In the genomic region with DNA sequence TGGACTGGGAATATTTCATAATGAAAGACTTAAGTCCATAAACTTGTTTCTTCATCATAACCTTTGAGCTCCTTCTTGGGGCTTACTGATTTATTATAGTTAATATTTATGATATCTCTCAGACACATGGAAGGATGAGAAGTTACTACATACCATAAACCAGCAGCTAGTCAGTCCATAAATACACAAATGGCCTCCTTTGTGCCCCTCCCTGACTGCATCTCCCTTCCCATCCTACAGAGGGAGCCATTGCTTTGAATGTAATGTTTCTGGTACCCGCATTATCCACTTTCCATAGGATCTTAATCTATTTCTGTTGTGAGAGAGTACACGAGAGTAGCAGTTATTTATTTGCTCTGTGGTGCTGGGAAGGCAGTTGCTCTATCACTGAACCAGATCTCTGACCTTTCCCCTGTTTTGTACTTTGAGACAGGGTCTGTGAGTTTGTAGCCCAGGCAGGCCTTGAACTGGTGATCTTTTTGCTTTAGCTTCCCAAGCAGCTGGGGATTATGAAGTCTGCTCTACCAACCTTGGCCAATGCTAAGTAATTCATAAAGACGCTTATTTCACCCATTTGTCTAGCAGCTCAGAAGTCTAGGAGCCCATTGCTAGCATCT, we compare ENCODE assay signal across 11 mouse cellular contexts. TPM values are rescaled to one million over a fixed set of nuclear protein-coding genes. Genes with fewer than 3 reads are reported as not detected.
DNase-seq lines count a peak whose midpoint lies in the region; ATAC-seq and TF ChIP-seq lines count a peak whose summit lies in the region.
"Had no signal": no experiment of that assay in that cellular context is flagged by ENCODE, and none has a peak within 500 bp of the region (broad histone marks: within the 10 kb centered on the region; RNA-seq: fewer than 3 reads in every experiment).

No protein-coding gene starts in this region.

- TF ChIP-seq CTCF in cerebellum, adult 2 months (IDR thresholded peaks at IDR 0.05; ENCODE audit: borderline replicate concordance, insufficient read depth, low read depth, low read length) = peak; percentile 2; the same call in 1 of the 2 replicates
- TF ChIP-seq CTCF in lung, embryonic 14.5 days (IDR thresholded peaks at IDR 0.05; ENCODE audit: low read depth) = peak; percentile 52; the same call in 1 of the 2 replicates
- TF ChIP-seq CTCF in liver, postnatal 0 days (IDR thresholded peaks at IDR 0.05; ENCODE audit: low read depth) = peak; percentile 70

- no peaks in the 10 kb centered on the region for H3K9me3 ChIP-seq in lung, embryonic 14.5 days (ENCODE audit: low read depth, low read length)
- no peaks in the 10 kb centered on the region for H3K9me3 ChIP-seq in liver, postnatal 0 days (ENCODE audit: low read length)
- no peaks in the 10 kb centered on the region for H3K9me3 ChIP-seq in hindbrain, embryonic 10.5 days
- H3K9me3 ChIP-seq: hindbrain, embryonic 15.5 days; neural tube, embryonic 15.5 days had no signal

- H3K4me1 ChIP-seq in cerebellum, adult 2 months (ENCODE audit: control insufficient read depth, insufficient read depth, low read length) = peaks cover 3% of the 10 kb centered on the region; the same call in 1 of the 2 replicates
- peaks cover 6% of the 10 kb centered on the region for H3K4me1 ChIP-seq in lung, embryonic 14.5 days (ENCODE audit: insufficient read depth)
- H3K4me1 ChIP-seq in liver, postnatal 0 days (ENCODE audit: insufficient read depth) = peaks cover 22% of the 10 kb centered on the region
- H3K4me1 ChIP-seq in hindbrain, embryonic 10.5 days (replicated peaks) = peaks cover 14% of the 10 kb centered on the region

- no peak for ATAC-seq in lung, embryonic 14.5 days (ENCODE audit: insufficient read depth)
- ATAC-seq in liver, postnatal 0 days = no peak
- no peak for ATAC-seq in inflammation-experienced regulatory T-cells, adult 6 months

- H3K4me2 ChIP-seq in lung, embryonic 14.5 days = no peak overlapping the region
- H3K4me2 ChIP-seq in liver, postnatal 0 days (ENCODE audit: low read depth, low read length) = no peak overlapping the region
- H3K4me2 ChIP-seq: hindbrain, embryonic 15.5 days; neural tube, embryonic 15.5 days had no signal

- TF ChIP-seq POLR2A in cerebellum, adult 2 months (IDR thresholded peaks at IDR 0.05; ENCODE audit: borderline replicate concordance, insufficient read depth, low read length) = no peak

- no peaks in the 10 kb centered on the region for H3K27me3 ChIP-seq in cerebellum, adult 2 months (ENCODE audit: control insufficient read depth, insufficient read depth, low read length)
- H3K27me3 ChIP-seq in lung, embryonic 14.5 days (ENCODE audit: insufficient read depth, low read length) = no peaks in the 10 kb centered on the region
- no peaks in the 10 kb centered on the region for H3K27me3 ChIP-seq in liver, postnatal 0 days (ENCODE audit: insufficient read depth, low read length)
- H3K27me3 ChIP-seq in hindbrain, embryonic 10.5 days (ENCODE audit: insufficient read depth, poor library complexity, severe bottlenecking) = no peaks in the 10 kb centered on the region
- H3K27me3 ChIP-seq: hindbrain, embryonic 15.5 days; neural tube, embryonic 15.5 days had no signal

- no peaks in the 10 kb centered on the region for H3K36me3 ChIP-seq in lung, embryonic 14.5 days (ENCODE audit: insufficient read depth)
- H3K36me3 ChIP-seq in liver, postnatal 0 days (replicated peaks; ENCODE audit: insufficient read depth, low read length) = no peaks in the 10 kb centered on the region
- no peaks in the 10 kb centered on the region for H3K36me3 ChIP-seq in hindbrain, embryonic 10.5 days
- H3K36me3 ChIP-seq: hindbrain, embryonic 15.5 days; neural tube, embryonic 15.5 days had no signal

- no peak overlapping the region for H3K4me3 ChIP-seq in cerebellum, adult 2 months (replicated peaks; ENCODE audit: insufficient read depth, low read depth, low read length)
- no peak overlapping the region for H3K4me3 ChIP-seq in lung, embryonic 14.5 days (ENCODE audit: low read depth, low read length)
- H3K4me3 ChIP-seq in liver, postnatal 0 days (ENCODE audit: low read depth, low read length) = no peak overlapping the region
- H3K4me3 ChIP-seq in hindbrain, embryonic 10.5 days = no peak overlapping the region
- H3K4me3 ChIP-seq: hindbrain, embryonic 15.5 days; neural tube, embryonic 15.5 days had no signal

- no peak overlapping the region for H3K9ac ChIP-seq in lung, embryonic 14.5 days
- no peak overlapping the region for H3K9ac ChIP-seq in liver, postnatal 0 days (replicated peaks)
- H3K9ac ChIP-seq: hindbrain, embryonic 15.5 days; neural tube, embryonic 15.5 days had no signal

- 73% methylated on average over 3 of the region's 3 CpGs for WGBS in cerebellum, adult 2 months
- 59% methylated on average over 3 of the region's 3 CpGs for WGBS in lung, embryonic 14.5 days
- 47% methylated on average over 3 of the region's 3 CpGs for WGBS in liver, postnatal 0 days (ENCODE audit: insufficient replicate concordance)
- 71% methylated on average over 3 of the region's 3 CpGs for WGBS in hindbrain, embryonic 10.5 days

- no peak for DNase-seq in cerebellum, adult 2 months
- DNase-seq in cerebellum, postnatal 4 days (ENCODE audit: low spot score in 2 of 2) = no peak
- DNase-seq in lung, embryonic 14.5 days = peak; percentile 63
- DNase-seq in lung, postnatal 36 days = no peak
- peak; percentile 41 for DNase-seq in NIH3T3 (ENCODE audit: low read depth)
- DNase-seq in liver, postnatal 0 days = no peak
- no peak for DNase-seq in hindbrain, embryonic 10.5 days (ENCODE audit: low spot score)
- DNase-seq: cerebellum, adult 8-10 months had no signal

- TF ChIP-seq EP300 in liver, postnatal 0 days (IDR thresholded peaks at IDR 0.05; ENCODE audit: low read depth) = no peak

- no peak overlapping the region for H3K27ac ChIP-seq in cerebellum, adult 2 months (ENCODE audit: insufficient read depth, low read length)
- H3K27ac ChIP-seq in lung, embryonic 14.5 days (ENCODE audit: low read depth) = no peak overlapping the region
- peak overlapping the region; percentile 85 for H3K27ac ChIP-seq in liver, postnatal 0 days (ENCODE audit: low read depth)
- no peak overlapping the region for H3K27ac ChIP-seq in hindbrain, embryonic 10.5 days
- H3K27ac ChIP-seq: hindbrain, embryonic 15.5 days; neural tube, embryonic 15.5 days had no signal

RNA-seq across cellular contexts. Expression of a gene that starts 4.0 kb away (rescaled TPM):
- 15.9 and 19.8 TPM in 2 replicates for polyA plus RNA-seq in cerebellum, adult 2 months (2012; rRNA removed)
- polyA plus RNA-seq in lung, embryonic 14.5 days (2014; fragmentation: Nextera tagmentation; extraction: Ambion mirVana) = 9.3 and 10.4 TPM in 2 replicates
- polyA plus RNA-seq in liver, postnatal 0 days (2015; fragmentation: Nextera tagmentation; extraction: Ambion mirVana) = 310 and 342 TPM in 2 replicates
- polyA plus RNA-seq in hindbrain, embryonic 10.5 days (2016; fragmentation: Nextera tagmentation; extraction: Ambion mirVana) = 8.2 and 8.8 TPM in 2 replicates
- 10 to 100 TPM; 23.5 to 36.6 (median 25.0) TPM for polyA plus RNA-seq in inflammation-experienced regulatory T-cells, adult 6 months (2017; shearing (Covaris generic))

RNA-seq across cellular contexts. Expression of a gene that starts 4.2 kb away (rescaled TPM):
- 19.9 and 20.5 TPM in 2 replicates for polyA plus RNA-seq in cerebellum, adult 2 months (2012; rRNA removed)
- 23.1 and 28.9 TPM in 2 replicates for polyA plus RNA-seq in lung, embryonic 14.5 days (2014; fragmentation: Nextera tagmentation; extraction: Ambion mirVana)
- 40.3 and 44.1 TPM in 2 replicates for polyA plus RNA-seq in liver, postnatal 0 days (2015; fragmentation: Nextera tagmentation; extraction: Ambion mirVana)
- 14.0 and 14.3 TPM in 2 replicates for polyA plus RNA-seq in hindbrain, embryonic 10.5 days (2016; fragmentation: Nextera tagmentation; extraction: Ambion mirVana)
- 10 to 100 TPM; 20.3 to 28.6 (median 24.2) TPM for polyA plus RNA-seq in inflammation-experienced regulatory T-cells, adult 6 months (2017; shearing (Covaris generic))

RNA-seq across cellular contexts. Expression of a gene that starts 4.4 kb away (rescaled TPM):
- polyA plus RNA-seq in cerebellum, adult 2 months (2012; rRNA removed) = not detected in 2 replicates
- 0.18 TPM in 1 of 2 replicates, not detected in the other for polyA plus RNA-seq in lung, embryonic 14.5 days (2014; fragmentation: Nextera tagmentation; extraction: Ambion mirVana)
- polyA plus RNA-seq in liver, postnatal 0 days (2015; fragmentation: Nextera tagmentation; extraction: Ambion mirVana) = 0.89 and 3.9 TPM in 2 replicates
- polyA plus RNA-seq in hindbrain, embryonic 10.5 days (2016; fragmentation: Nextera tagmentation; extraction: Ambion mirVana) = 0.95 TPM in 1 of 2 replicates, not detected in the other
- polyA plus RNA-seq in inflammation-experienced regulatory T-cells, adult 6 months (2017; shearing (Covaris generic)) = 1 to 10 TPM in 1 of 3 experiments, not detected in 2; 1.5 TPM
- polyA plus RNA-seq: hindbrain, embryonic 15.5 days had no signal

RNA-seq across cellular contexts. Expression of a gene that starts 53.9 kb away (rescaled TPM):
- 4.1 and 4.5 TPM in 2 replicates for polyA plus RNA-seq in cerebellum, adult 2 months (2012; rRNA removed)
- polyA plus RNA-seq in lung, embryonic 14.5 days (2014; fragmentation: Nextera tagmentation; extraction: Ambion mirVana) = 0.14 and 0.43 TPM in 2 replicates
- 0.29 and 0.52 TPM in 2 replicates for polyA plus RNA-seq in liver, postnatal 0 days (2015; fragmentation: Nextera tagmentation; extraction: Ambion mirVana)
- polyA plus RNA-seq in hindbrain, embryonic 10.5 days (2016; fragmentation: Nextera tagmentation; extraction: Ambion mirVana) = 0.05 TPM in 1 of 2 replicates, not detected in the other
- 1 to 10 TPM; 2.1 to 6.2 (median 3.5) TPM for polyA plus RNA-seq in inflammation-experienced regulatory T-cells, adult 6 months (2017; shearing (Covaris generic))

Comparison
In these comparisons a context has a peak if more than half of its experiments do, and no peak if none do; other contexts are left out.
1. DNase-seq: peak in lung, embryonic 14.5 days (single experiment) and NIH3T3 (single experiment); none in cerebellum, adult 2 months (0 of 2), cerebellum, postnatal 4 days (0 of 2), lung, postnatal 36 days (single experiment), liver, postnatal 0 days (single experiment) and hindbrain, embryonic 10.5 days (single experiment).
2. CTCF ChIP-seq: peak in every context shown above with its lines; median percentile 70 in liver, postnatal 0 days; 52 in lung, embryonic 14.5 days; 2 in cerebellum, adult 2 months.